Mouse (Mus musculus): ENCODE measurements around the gene Mrpl30.

GRCm38 (mm10) chr1:37899816-37900215, 9.5 kb downstream of the Mrpl30 start:
- TF ChIP-seq GATA1 (IDR thresholded peaks at IDR 0.05; ENCODE audit: low read length) (no peak), TAL1 (IDR thresholded peaks at IDR 0.05; ENCODE audit: low read length) (no peak)
